Mouse (Mus musculus) embryonic facial prominence, embryonic 15.5 days (tissue): Measurements from ENCODE around the gene Abcc9. TPM values are rescaled to one million over a fixed set of nuclear protein-coding genes. Genes with fewer than 3 reads are reported as not detected.

Experiments
- ATAC-seq: fragments of 200-750 bp; cut with Nextera tagmentation; 2 replicates; pipeline ENCODE4 v1.8.0; 2017; ENCODE audit warnings: low read depth, moderate TSS enrichment; ENCODE audit not compliant: insufficient number of reproducible peaks, low FRiP score, low TSS enrichment
- H3K27ac ChIP-seq: fragments of 300-500 bp; sonication (generic); replicated peaks from 2 replicates; pipeline ENCODE4 v1.5.1; 2015; ENCODE audit warnings: mild to moderate bottlenecking, inconsistent platforms
- H3K27me3 ChIP-seq: fragments of 300-500 bp; sonication (generic); 2 replicates; pipeline ENCODE4 v1.6.1; 2015; ENCODE audit warnings: inconsistent platforms
- H3K36me3 ChIP-seq: fragments of 300-500 bp; sonication (generic); 2 replicates; pipeline ENCODE4 v1.6.1; 2015; ENCODE audit warnings: mild to moderate bottlenecking, inconsistent platforms
- H3K4me1 ChIP-seq: fragments of 300-500 bp; sonication (generic); 2 replicates; pipeline ENCODE4 v1.6.1; 2015; ENCODE audit warnings: inconsistent platforms
- H3K4me2 ChIP-seq: fragments of 300-500 bp; sonication (generic); replicated peaks from 2 replicates; pipeline ENCODE4 v1.6.1; 2015; ENCODE audit warnings: mild to moderate bottlenecking, inconsistent platforms
- H3K4me3 ChIP-seq: fragments of 300-500 bp; sonication (generic); replicated peaks from 2 replicates; pipeline ENCODE4 v1.5.1; 2015; ENCODE audit warnings: mild to moderate bottlenecking, inconsistent platforms
- H3K9ac ChIP-seq: fragments of 300-500 bp; sonication (generic); 2 replicates; pipeline ENCODE4 v1.6.1; 2015; ENCODE audit warnings: inconsistent platforms
- H3K9me3 ChIP-seq: fragments of 300-500 bp; sonication (generic); replicated peaks from 2 replicates; pipeline ENCODE4 v1.6.1; 2016; ENCODE audit warnings: inconsistent platforms
- WGBS: fragments of 180-500 bp; shearing (Covaris S2); methylation state at CpG from one replicate; pipeline ENCODE4 v1.1.7; 2015; 5-methylcytosine and 5-hydroxymethylcytosine counted together
- polyA plus RNA-seq: library from polyadenylated mRNA; unstranded; fragments of >200 nt; fragmentation: Nextera tagmentation; extraction: Ambion mirVana; gene quantifications from 2 replicates; pipeline ENCODE4 v1.2.1, GENCODE M21; 2015

The Abcc9 gene
- polyA plus RNA-seq, 1 experiment from 2014 or later, result 4.9 TPM

DNA sequence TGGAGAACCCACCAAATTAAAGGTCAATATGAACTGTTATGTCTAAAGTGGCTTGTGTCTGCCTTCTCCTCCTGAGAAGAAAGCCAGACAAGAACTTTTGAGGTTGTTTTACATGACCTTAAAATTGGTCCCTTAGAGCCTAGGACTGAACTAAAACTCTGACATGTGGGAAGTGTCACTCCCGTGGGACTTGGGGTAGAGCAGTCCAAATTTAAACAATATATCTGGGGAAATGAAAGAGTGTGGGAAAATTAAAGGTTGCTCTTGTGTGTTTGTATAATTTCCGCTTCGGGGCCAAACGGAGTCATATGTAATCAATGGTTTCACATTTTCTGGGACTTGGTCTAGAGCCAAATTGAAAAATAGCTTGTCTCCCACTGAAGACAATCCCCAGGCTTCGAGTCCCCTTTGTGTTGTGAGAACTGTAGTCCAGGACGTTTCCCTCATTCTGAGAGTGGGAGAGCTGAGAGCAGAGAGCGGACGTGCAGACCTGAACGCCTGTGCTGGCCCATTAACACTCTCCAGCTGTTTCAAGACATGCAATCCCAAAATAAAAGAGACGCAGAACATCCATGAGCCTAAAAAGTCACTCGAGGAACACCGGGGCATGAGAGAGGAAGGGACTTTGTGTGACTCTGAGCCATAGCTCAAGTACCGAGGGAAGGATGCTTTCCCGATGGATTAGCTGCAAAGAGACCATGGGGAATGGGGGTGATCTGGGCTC, 30.6 kb upstream of the Abcc9 start:
- WGBS, result 48% methylated on average over 14 of the region's 14 CpGs
- 0 out of 2 replicates have a peak, but pooled peaks have one; percentile 51 for ATAC-seq

DNA sequence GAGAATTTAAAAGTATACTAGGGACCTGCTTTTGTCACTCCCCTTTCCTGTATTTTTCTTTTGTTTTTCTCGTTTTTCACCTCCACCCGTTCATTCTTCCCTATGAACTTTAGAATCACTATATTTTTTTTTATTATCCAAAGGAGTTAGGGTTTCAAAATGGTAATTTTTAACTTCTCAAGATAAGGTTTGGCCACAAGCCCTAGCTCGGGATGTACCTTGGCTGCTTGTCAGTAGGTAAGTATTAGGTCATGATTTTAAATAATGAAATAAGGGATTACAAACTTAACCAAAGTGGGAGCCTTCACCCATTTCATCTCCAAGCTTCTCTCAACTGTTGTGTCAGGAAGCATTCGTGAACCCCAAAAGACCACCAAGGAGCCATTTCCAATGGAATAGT, 23.9 kb upstream of the Abcc9 start:
- Histone ChIP-seq H3K27ac (no peak overlapping the region), H3K4me3 (no peak overlapping the region), H3K4me2 (no peak overlapping the region), H3K9me3 (no peaks in the 10 kb centered on the region), H3K4me1 (no peaks in the 10 kb centered on the region), H3K9ac (no peak overlapping the region), H3K36me3 (no peaks in the 10 kb centered on the region), H3K27me3 (no peaks in the 10 kb centered on the region)
- ATAC-seq, result no peak
- WGBS, result 80% methylated on average over 4 of the region's 4 CpGs

More for the DNA sequence above, 30.6 kb upstream of the Abcc9 start:
- Histone ChIP-seq H3K9ac (no peak overlapping the region), H3K9me3 (no peaks in the 10 kb centered on the region), H3K4me1 (no peaks in the 10 kb centered on the region), H3K4me2 (no peak overlapping the region), H3K27ac (no peak overlapping the region), H3K36me3 (no peaks in the 10 kb centered on the region), H3K4me3 (no peak overlapping the region), H3K27me3 (no peaks in the 10 kb centered on the region)

DNA sequence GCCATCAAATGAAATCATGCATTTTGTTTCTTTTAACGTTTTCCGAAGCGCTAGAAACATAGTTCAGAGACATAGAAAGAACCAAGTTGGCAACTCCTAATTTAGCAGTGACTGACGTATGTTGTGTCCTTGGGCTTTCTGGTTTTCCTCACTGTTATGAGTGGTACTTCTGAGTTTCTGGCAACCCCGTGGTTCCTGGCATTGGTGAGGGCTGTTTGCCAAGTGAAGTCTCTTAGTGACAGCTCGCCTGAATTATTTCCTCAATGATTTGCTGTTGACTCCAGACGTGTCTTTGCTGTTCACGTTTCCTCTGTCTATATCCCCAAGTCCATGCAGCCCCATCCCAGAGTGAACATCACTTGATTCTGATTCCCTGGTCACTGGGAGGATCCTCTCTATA, 19.6 kb upstream of the Abcc9 start:
- Histone ChIP-seq H3K9ac (no peak overlapping the region), H3K4me1 (no peaks in the 10 kb centered on the region), H3K27me3 (no peaks in the 10 kb centered on the region), H3K27ac (no peak overlapping the region), H3K4me2 (no peak overlapping the region), H3K36me3 (no peaks in the 10 kb centered on the region), H3K4me3 (no peak overlapping the region), H3K9me3 (no peaks in the 10 kb centered on the region)
- 83% methylated on average over 8 of the region's 8 CpGs for WGBS
- ATAC-seq, result no peak

DNA sequence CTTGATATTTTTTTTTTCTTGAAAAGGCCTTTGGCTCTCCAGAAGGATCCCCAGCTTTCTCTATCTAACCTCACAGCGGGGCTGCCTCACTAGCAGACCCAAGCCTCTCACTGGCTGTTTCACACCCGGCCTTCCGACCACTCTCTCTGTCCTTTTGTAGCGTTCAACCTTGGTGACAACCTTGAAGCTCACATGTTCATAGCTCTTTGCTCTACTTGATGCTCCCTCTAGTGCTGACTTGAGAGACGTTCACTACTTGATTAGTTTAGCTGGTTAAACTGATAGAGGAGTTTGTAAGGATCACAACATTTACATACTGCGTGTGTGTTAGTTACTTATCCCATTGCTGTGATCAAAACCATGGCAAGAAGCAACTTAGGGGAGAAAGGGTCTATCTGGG, 18.5 kb upstream of the Abcc9 start:
- H3K4me1 ChIP-seq, result no peaks in the 10 kb centered on the region
- no peak overlapping the region for H3K4me3 ChIP-seq
- H3K4me2 ChIP-seq, result no peak overlapping the region
- ATAC-seq, result no peak
- 71% methylated on average over 6 of the region's 6 CpGs for WGBS
- no peaks in the 10 kb centered on the region for H3K36me3 ChIP-seq
- no peak overlapping the region for H3K27ac ChIP-seq
- no peak overlapping the region for H3K9ac ChIP-seq
- no peaks in the 10 kb centered on the region; the same call in 1 of the 2 replicates for H3K9me3 ChIP-seq
- H3K27me3 ChIP-seq, result no peaks in the 10 kb centered on the region

DNA sequence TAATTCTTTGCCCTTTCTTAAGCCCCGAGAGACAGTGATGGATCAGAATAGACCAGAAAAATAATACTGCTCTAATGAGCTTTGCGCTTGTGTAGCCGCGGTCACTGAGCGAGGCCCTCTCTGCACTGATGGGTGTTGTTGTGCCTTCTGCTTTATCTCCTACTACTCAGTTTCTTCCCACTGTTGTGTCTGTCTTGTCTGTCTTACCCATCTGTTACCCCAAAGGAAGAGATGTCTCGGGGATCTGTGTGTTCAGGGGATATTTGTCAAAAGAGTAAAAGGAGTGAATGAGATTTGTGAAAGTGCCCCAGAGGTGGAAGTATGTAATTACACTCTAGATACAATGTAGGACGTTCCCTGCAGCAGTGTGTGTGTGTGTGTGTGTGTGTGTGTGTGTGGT, 16.1 kb upstream of the Abcc9 start:
- H3K27ac ChIP-seq, result no peak overlapping the region
- no peaks in the 10 kb centered on the region; the same call in 1 of the 2 replicates for H3K9me3 ChIP-seq
- H3K4me2 ChIP-seq, result no peak overlapping the region
- no peaks in the 10 kb centered on the region for H3K4me1 ChIP-seq
- WGBS, result 63% methylated on average over 7 of the region's 7 CpGs
- no peak overlapping the region for H3K4me3 ChIP-seq
- no peak overlapping the region for H3K9ac ChIP-seq
- H3K27me3 ChIP-seq, result no peaks in the 10 kb centered on the region
- no peaks in the 10 kb centered on the region for H3K36me3 ChIP-seq
- ATAC-seq, result no peak

DNA sequence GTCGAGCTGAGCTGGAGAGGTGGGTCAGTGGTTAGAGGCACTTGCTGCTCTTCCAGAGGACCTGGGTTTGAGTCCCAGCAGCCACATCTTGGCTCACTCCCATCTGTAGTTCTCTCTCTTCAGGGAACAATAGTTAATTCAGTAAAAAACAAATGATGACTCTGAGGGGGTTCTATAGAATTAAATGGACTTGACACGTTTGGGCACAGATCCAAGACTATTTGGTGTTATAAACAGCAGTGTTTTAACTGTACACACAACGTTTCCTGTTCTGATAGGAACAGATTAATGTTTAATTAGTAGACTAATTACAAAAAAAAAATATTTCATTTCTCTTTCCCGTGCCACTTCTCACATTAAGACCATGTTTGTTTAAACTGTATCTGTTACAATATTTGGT, 15.1 kb upstream of the Abcc9 start:
- ATAC-seq, result no peak
- Histone ChIP-seq H3K9ac (no peak overlapping the region), H3K4me1 (no peaks in the 10 kb centered on the region; the same call in 1 of the 2 replicates), H3K4me3 (no peak overlapping the region), H3K4me2 (no peak overlapping the region), H3K9me3 (no peaks in the 10 kb centered on the region; the same call in 1 of the 2 replicates), H3K27me3 (no peaks in the 10 kb centered on the region), H3K36me3 (no peaks in the 10 kb centered on the region), H3K27ac (no peak overlapping the region)
- WGBS, result 72% methylated on average over 4 of the region's 4 CpGs

DNA sequence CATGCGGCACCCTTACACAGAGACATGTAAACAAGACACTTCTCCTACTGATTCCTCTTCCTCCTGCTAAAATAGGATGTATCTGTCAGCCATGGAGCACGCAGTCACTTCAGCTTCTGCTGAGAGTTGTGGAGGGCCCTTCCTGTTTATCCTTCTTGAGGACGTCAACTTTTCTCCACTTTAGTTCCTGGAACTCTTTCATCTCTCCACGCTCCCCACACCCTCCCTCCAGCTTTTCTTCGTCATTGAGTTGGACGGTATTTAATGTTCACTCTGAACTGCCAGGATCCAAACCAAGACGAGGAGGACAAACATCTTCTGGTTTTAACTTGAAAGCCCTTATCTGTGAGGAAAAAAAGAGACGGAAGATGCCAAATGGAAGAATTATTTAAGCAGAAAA, 12.9 kb upstream of the Abcc9 start:
- Histone ChIP-seq H3K9ac (no peak overlapping the region), H3K4me3 (no peak overlapping the region), H3K27me3 (no peaks in the 10 kb centered on the region), H3K36me3 (no peaks in the 10 kb centered on the region), H3K4me2 (no peak overlapping the region), H3K4me1 (no peaks in the 10 kb centered on the region; the same call in 1 of the 2 replicates), H3K27ac (no peak overlapping the region), H3K9me3 (no peaks in the 10 kb centered on the region; the same call in 1 of the 2 replicates)
- ATAC-seq, result no peak
- 77% methylated on average over 8 of the region's 8 CpGs for WGBS

DNA sequence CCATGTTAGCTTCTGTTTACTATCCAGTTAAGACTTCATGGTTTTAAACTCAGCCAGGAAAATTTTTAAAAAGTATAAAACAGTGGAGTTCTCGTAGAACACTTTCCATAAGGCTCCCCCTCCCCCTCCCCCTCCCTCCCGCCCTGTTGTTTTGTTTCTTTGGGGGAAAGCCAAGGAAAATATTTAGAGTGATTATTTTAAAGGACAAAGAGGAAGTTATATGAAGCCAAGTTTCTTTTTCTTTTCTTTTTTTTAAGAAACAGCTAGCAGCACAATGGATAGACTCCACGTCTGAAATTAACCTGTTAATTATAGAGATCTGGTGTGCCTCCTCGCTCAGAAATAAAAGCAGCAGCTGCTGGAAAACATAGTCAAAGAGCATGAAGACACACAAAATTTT, 9.0 kb upstream of the Abcc9 start:
- Histone ChIP-seq H3K27ac (0 out of 2 replicates have a peak overlapping the region, but pooled peaks have one; percentile 22), H3K27me3 (no peaks in the 10 kb centered on the region), H3K9ac (no peak overlapping the region), H3K36me3 (no peaks in the 10 kb centered on the region), H3K9me3 (no peaks in the 10 kb centered on the region; the same call in 1 of the 2 replicates), H3K4me3 (no peak overlapping the region), H3K4me1 (no peaks in the 10 kb centered on the region; the same call in 1 of the 2 replicates), H3K4me2 (no peak overlapping the region)
- 26% methylated on average over 4 of the region's 4 CpGs for WGBS
- no peak for ATAC-seq

DNA sequence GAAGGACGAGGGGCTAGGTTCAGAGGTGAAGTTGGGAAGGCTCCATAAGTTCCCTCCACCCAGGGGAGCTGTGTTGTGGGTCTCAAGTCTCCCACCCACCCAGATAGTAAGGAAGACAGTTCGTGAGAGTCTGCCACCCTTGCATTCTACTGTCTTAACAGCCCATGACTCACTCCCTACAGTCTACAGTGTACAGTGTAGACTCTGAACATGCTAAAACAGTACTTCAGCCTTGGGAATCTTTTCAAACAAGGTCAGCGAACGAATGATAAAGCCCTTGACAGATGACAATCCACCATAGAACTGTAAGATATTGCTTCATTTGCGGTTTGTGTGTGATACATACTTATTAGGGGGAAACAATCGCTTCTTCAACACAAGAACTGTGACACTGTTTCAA, 8.6 kb upstream of the Abcc9 start:
- ATAC-seq, result no peak

DNA sequence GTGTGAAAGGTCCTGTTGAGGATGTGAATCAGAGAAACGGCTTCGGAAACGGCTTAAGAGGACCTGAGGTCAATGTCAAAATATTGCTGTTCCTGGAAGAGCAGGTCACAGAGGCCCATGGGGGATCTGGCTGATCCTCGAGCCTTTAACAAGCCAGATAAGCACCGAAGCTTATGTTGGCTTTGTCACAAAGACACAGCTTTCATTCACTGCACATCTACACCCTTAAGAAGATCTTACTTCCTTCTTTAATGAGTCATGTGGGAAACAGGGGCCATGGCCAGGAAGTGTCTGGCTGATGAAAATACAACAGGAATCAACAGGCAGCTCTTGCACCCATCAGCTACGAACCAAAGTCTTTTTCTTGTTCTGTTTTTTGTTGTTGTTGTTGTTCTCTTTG, 6.3 kb upstream of the Abcc9 start:
- no peak overlapping the region for H3K4me2 ChIP-seq
- H3K4me1 ChIP-seq, result no peaks in the 10 kb centered on the region; the same call in 1 of the 2 replicates
- H3K36me3 ChIP-seq, result no peaks in the 10 kb centered on the region
- no peak overlapping the region for H3K9ac ChIP-seq
- WGBS, result 71% methylated on average over 6 of the region's 6 CpGs
- ATAC-seq, result no peak
- H3K4me3 ChIP-seq, result no peak overlapping the region
- H3K9me3 ChIP-seq, result no peaks in the 10 kb centered on the region
- H3K27me3 ChIP-seq, result no peaks in the 10 kb centered on the region
- no peak overlapping the region for H3K27ac ChIP-seq

More for the DNA sequence above, 8.6 kb upstream of the Abcc9 start:
- Histone ChIP-seq H3K4me2 (no peak overlapping the region), H3K4me1 (no peaks in the 10 kb centered on the region; the same call in 1 of the 2 replicates), H3K9me3 (no peaks in the 10 kb centered on the region), H3K27me3 (no peaks in the 10 kb centered on the region), H3K9ac (no peak overlapping the region), H3K27ac (no peak overlapping the region; the same call in 1 of the 2 replicates), H3K36me3 (no peaks in the 10 kb centered on the region), H3K4me3 (no peak overlapping the region)
- 78% methylated on average over 6 of the region's 6 CpGs for WGBS

DNA sequence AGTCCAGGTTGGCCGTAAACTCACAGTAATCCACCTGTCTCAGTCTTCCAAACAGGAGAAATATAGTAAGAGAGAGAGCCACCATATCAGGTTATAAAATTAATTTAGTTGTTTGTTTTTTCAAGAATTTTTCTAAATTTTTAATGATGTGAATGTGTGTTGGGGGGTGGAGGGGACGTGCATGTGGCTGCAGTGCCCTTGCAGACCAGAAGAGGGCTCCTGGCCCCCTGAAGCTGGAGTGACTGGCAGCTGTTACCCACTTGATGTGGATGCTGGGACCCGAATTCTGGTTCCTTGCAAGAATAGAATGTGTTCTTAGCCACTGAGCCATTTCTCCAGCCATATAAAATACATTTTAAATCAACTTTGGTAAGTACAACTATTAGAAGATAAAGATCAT, 4.6 kb upstream of the Abcc9 start:
- Histone ChIP-seq H3K4me3 (no peak overlapping the region), H3K9ac (no peak overlapping the region), H3K27ac (no peak overlapping the region), H3K4me2 (no peak overlapping the region), H3K27me3 (no peaks in the 10 kb centered on the region), H3K4me1 (peaks cover 9% of the 10 kb centered on the region), H3K36me3 (no peaks in the 10 kb centered on the region), H3K9me3 (no peaks in the 10 kb centered on the region)
- no peak for ATAC-seq
- WGBS, result 74% methylated on average over 3 of the region's 3 CpGs

DNA sequence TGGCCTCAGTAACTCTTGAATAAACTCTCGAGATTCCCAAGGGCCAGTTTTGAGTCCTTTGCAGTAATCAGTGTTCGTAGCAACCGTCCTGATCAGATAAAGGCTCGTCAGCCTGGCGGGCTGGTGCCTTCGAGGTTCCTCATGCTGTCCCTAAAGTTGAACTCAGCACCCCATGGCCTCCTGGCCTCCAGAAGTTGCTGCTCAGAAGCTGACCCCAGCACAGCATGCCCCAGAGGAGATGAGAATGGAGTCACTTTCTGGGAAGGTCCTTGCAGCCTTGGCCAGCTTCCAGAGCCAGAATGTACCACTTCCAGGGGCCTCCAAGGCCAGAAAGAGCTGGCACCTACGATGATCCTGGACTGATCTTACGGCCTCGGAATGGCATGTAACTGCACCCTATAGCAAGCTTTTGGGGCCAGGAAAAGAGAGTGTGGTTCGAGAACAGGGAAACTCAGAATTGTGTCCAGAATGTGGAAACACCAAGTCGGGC, 1.4 kb upstream of the Abcc9 start:
- no peak for ATAC-seq
- no peak overlapping the region for H3K4me3 ChIP-seq
- no peak overlapping the region for H3K4me2 ChIP-seq
- H3K4me1 ChIP-seq, result peaks cover 9% of the 10 kb centered on the region
- no peaks in the 10 kb centered on the region for H3K27me3 ChIP-seq
- no peaks in the 10 kb centered on the region for H3K9me3 ChIP-seq
- 62% methylated on average over 11 of the region's 11 CpGs for WGBS
- H3K9ac ChIP-seq, result no peak overlapping the region
- no peaks in the 10 kb centered on the region for H3K36me3 ChIP-seq
- H3K27ac ChIP-seq, result no peak overlapping the region
